Mouse (Mus musculus) spleen, postnatal 0 days (tissue): Measurements from ENCODE around the gene Olfr1118. TPM values are rescaled to one million over a fixed set of nuclear protein-coding genes. Genes with fewer than 3 reads are reported as not detected.

ENCODE experiments used
- polyA plus RNA-seq: library from polyadenylated mRNA; unstranded; fragments of >200 nt; fragmentation: Nextera tagmentation; extraction: Ambion mirVana; gene quantifications from 2 replicates; pipeline ENCODE4 v1.2.1, GENCODE M21; 2015

Olfr1118 gene
- not detected in 2 replicates for polyA plus RNA-seq

DNA sequence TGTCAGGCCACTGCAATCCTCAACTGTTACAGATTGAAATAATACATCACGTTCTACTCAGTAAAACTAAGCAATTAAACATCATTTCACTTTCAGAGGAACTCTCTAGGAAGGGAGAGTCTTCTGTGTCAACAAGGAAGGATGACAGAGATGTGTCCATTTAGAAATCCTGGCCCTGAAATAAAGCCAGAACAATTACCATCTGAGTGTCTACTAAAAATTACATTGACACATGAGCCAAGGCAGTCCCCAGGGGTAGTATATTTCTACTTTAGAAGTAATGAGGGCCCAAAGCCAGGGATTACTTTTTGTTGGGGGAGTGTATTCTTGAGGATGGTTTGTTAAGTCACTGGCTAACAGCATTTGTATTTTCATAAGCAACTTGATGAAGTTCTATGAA is at the start of gene Olfr1118:
Gene Olfr1118 (plus strand): TSS at position 301 of the 400 bp plus-strand sequence.

DNA sequence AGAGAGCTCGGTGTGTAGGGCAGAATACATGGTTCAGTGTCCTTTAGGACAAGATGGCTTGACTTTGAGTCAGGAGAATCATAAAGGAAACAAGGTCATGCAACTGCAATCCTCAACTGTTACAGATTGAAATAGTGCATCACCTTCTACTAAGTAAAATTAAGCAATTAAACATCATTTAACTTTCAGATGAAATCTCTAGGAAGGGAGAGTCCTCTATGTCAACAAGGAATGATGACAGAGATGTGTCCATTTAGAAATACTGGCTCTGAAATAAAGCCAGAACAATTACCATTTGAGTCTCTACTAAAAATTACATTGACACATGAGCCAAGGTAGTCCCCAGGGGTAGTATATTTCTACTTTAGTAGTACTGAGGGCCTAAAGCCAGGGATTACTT is 40.1 kb upstream of the Olfr1118 start, which contains the start of gene Olfr1116:
Gene Olfr1116 (plus strand): TSS at position 301 of the 400 bp plus-strand sequence.

DNA sequence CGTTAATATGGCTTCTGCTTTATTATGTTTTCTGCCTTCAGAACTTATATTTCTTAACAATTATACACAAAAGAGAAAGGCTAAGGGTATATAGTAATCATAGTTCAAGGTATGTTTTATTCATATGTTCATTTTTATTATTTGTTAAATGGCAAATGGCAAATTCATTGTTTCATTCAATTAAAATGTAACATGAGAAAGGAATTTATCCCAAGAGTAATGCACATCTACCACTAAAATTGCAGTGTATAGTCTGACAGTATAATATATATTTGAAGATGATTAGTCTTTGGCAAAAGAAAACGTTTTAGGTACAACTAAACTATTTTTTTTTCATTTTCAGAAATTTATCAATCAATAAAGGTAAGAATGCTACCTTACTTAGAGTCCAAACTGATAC is 47.1 kb downstream of the Olfr1118 start, which contains the start of gene Olfr1120:
Gene Olfr1120 (plus strand): TSS at position 301 of the 400 bp plus-strand sequence.

Other genes starting within 250 kb of the Olfr1118 start
- not detected in 2 replicates for gene Olfr1107, start 231.8 kb upstream of the Olfr1118 start, polyA plus RNA-seq
- not detected in 2 replicates for gene Olfr1109, start 211.6 kb upstream of the Olfr1118 start, polyA plus RNA-seq
- not detected in 2 replicates for gene Olfr259, start 193.0 kb upstream of the Olfr1118 start, polyA plus RNA-seq
- gene Olfr1110, start 167.3 kb upstream of the Olfr1118 start, polyA plus RNA-seq: not detected in 2 replicates
- gene Olfr1111, start 155.0 kb upstream of the Olfr1118 start, polyA plus RNA-seq: not detected in 2 replicates
- not detected in 2 replicates for gene Olfr1112, start 119.8 kb upstream of the Olfr1118 start, polyA plus RNA-seq
- gene Olfr1113, start 98.6 kb upstream of the Olfr1118 start, polyA plus RNA-seq: not detected in 2 replicates
- gene Olfr1115, start 59.6 kb upstream of the Olfr1118 start, polyA plus RNA-seq: not detected in 2 replicates
- not detected in 2 replicates for gene Olfr1116, start 40.0 kb upstream of the Olfr1118 start, polyA plus RNA-seq
- not detected in 2 replicates for gene Olfr1120, start 47.2 kb downstream of the Olfr1118 start, polyA plus RNA-seq
- not detected in 2 replicates for gene Olfr1121, start 62.3 kb downstream of the Olfr1118 start, polyA plus RNA-seq
- gene Olfr1122, start 78.3 kb downstream of the Olfr1118 start, polyA plus RNA-seq: not detected in 2 replicates
- not detected in 2 replicates for gene Olfr1123, start 109.1 kb downstream of the Olfr1118 start, polyA plus RNA-seq
- 0.05 TPM in 1 of 2 replicates, not detected in the other for gene Olfr1124, start 122.7 kb downstream of the Olfr1118 start, polyA plus RNA-seq
- gene Olfr1126, start 146.4 kb downstream of the Olfr1118 start, polyA plus RNA-seq: not detected in 2 replicates
- gene Pramel7, start 189.5 kb downstream of the Olfr1118 start, polyA plus RNA-seq: not detected in 2 replicates
- not detected in 2 replicates for gene Pramel6, start 199.0 kb downstream of the Olfr1118 start, polyA plus RNA-seq
- gene Olfr153, start 224.2 kb downstream of the Olfr1118 start, polyA plus RNA-seq: not detected in 2 replicates
- not detected in 2 replicates for gene Olfr1128, start 238.0 kb downstream of the Olfr1118 start, polyA plus RNA-seq